Mouse (Mus musculus): ENCODE results near the gene Top1.

DNA sequence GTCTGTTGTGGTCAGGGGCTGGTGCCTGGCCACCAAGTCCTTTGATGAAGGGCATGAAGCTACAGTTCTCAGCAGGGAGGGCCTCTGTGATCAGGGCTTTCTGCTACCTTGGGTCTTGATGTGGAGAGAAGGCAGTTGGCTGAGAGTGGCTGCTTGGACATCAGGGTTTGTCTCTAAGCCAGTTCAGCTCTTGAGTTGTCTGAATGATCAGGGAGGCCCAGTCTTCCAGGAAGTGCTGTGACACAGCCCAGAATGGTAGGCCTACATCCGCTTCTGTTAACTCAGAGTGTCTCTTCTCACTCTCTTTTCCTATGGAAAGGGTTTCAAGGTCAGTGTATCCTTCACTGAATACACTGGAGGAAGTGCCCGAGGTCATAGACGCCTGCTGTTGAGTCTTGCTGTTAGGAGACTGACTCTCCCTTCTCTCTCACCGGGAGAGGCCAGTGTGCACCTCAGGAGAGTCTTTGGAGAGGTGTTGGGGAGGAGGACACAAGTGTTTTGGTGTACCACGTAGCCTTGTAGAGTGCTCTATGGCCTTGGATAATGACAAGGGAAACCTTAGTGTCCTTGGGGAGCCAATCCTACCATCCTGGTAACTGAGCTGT lies 90.1 kb downstream of the Top1 start:
- TF ChIP-seq ZC3H11A (IDR thresholded peaks at IDR 0.05; ENCODE audit: low read depth, low read length) (no peak), USF1 (IDR thresholded peaks at IDR 0.05; ENCODE audit: low read depth, low read length) (no peak), POLR2A (IDR thresholded peaks at IDR 0.05; ENCODE audit: low read depth, low read length) (no peak), CTCF (conservative IDR thresholded peaks at IDR 0.05 in 1 of 2, IDR thresholded peaks at IDR 0.05 in 1 of 2; ENCODE audit: low read depth in 2 of 2, low read length in 2 of 2) (no peak), ZKSCAN1 (IDR thresholded peaks at IDR 0.05; ENCODE audit: borderline replicate concordance, low read depth, low read length) (no peak), MEF2A (IDR thresholded peaks at IDR 0.05; ENCODE audit: borderline replicate concordance, low read depth, low read length) (no peak), EP300 (IDR thresholded peaks at IDR 0.05; ENCODE audit: low read length) (no peak), E2F4 (IDR thresholded peaks at IDR 0.05; ENCODE audit: insufficient replicate concordance, low read depth, low read length) (no peak)

Measured in CH12.LX (cell line).